8 mouse cellular contexts compared by ENCODE assay signal in the genomic region with DNA sequence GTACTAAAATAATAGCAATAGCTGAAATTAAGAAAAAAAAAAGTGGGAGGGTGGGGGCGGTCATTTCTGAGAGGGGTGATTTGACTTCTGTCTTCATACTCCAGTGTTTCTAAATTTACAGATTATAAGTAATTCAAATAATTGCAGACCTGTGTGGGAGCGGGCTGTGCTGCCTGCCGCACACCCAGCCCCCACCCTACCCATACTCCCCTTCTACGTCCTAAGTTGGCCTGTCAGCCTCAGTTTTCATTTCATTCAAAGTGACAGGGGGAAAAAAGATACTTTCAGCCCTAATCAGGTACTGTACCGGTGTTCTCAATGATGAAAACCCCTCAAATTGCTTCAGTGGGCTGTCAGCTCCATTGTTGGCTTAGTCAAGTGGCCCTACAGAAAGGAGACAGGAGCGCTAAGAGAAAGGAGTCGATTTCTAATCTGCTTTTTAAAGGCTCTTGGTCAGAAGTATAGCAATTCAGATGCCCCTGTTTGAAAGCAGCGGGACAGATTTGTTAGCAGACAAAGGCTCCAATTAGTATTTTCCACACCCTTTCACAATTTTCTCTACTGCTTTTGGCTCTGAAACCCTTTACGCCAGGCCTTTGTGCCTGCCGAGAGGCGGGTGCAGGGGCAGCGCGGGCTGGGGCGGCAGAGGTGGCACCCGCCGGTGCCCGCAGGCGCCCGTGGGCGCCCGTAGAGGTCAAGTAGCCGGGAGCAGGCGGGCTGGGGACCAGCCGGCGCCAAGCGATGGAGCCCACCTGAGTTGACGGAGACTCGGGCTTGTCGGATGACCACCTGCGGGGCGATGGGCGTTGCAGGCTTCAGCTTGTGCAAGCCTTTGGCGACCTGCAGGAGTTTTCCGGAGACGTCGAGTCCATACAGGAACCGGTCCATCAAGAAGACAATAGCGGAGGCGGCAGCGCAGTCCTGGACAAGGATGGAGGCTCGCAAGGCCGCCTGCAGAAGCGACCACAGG.
A peak's percentile ranks its signal among the peaks of the same experiment; 100 is the strongest.
DNase-seq lines count a peak whose midpoint lies in the region; ATAC-seq and TF ChIP-seq lines count a peak whose summit lies in the region.

No protein-coding gene starts in this region.

- intact Hi-C loops in heart, adult 2 months (cut with DNase I): no loop called here

- no peak overlapping the region for H3K27ac ChIP-seq in heart, embryonic 11.5 days (ENCODE audit: low read depth, low read length)
- H3K27ac ChIP-seq in heart, adult 2 months: no peak overlapping the region
- no peak overlapping the region for H3K27ac ChIP-seq in embryonic facial prominence, embryonic 14.5 days (replicated peaks; ENCODE audit: low read depth, low read length)
- H3K27ac ChIP-seq in limb, embryonic 12.5 days: no peak overlapping the region

- no peaks in the 10 kb centered on the region for H3K79me2 ChIP-seq in heart, adult 2 months (replicated peaks; ENCODE audit: control insufficient read depth, insufficient read depth, low read length)

- peak overlapping the region; percentile 30 for H3K4me3 ChIP-seq in heart, embryonic 11.5 days (ENCODE audit: low read depth, low read length)
- H3K4me3 ChIP-seq in heart, adult 2 months: no peak overlapping the region
- peak overlapping the region; percentile 79 for H3K4me3 ChIP-seq in E14TG2a.4 (replicated peaks; ENCODE audit: low read length)
- H3K4me3 ChIP-seq in embryonic facial prominence, embryonic 14.5 days (ENCODE audit: low read depth, low read length): peak overlapping the region; percentile 32
- peak overlapping the region; percentile 39 for H3K4me3 ChIP-seq in limb, embryonic 12.5 days (replicated peaks)

- H3K27me3 ChIP-seq in heart, embryonic 11.5 days (ENCODE audit: control insufficient read depth, insufficient read depth, low read length): peaks cover 29% of the 10 kb centered on the region
- peaks cover 2% of the 10 kb centered on the region; the same call in 1 of the 2 replicates for H3K27me3 ChIP-seq in heart, adult 2 months (ENCODE audit: control insufficient read depth, insufficient read depth, low read length)
- H3K27me3 ChIP-seq in E14TG2a.4 (ENCODE audit: insufficient read depth, low read length): peaks cover 29% of the 10 kb centered on the region
- H3K27me3 ChIP-seq in embryonic facial prominence, embryonic 14.5 days (replicated peaks; ENCODE audit: control insufficient read depth, insufficient read depth, low read length): peaks cover 31% of the 10 kb centered on the region
- peaks cover 37% of the 10 kb centered on the region for H3K27me3 ChIP-seq in limb, embryonic 12.5 days

- WGBS in heart, embryonic 11.5 days (ENCODE audit: insufficient replicate concordance): 11% methylated on average over 43 of the region's 43 CpGs
- WGBS in heart, adult 2 months: 38% methylated on average over 43 of the region's 43 CpGs
- WGBS in embryonic facial prominence, embryonic 14.5 days: 11% methylated on average over 43 of the region's 43 CpGs
- WGBS in limb, embryonic 12.5 days: 11% methylated on average over 43 of the region's 43 CpGs

- no peak for TF ChIP-seq POLR2A in heart, adult 2 months (IDR thresholded peaks at IDR 0.05; ENCODE audit: insufficient read depth, low read depth, low read length)

- H3K9me3 ChIP-seq in heart, embryonic 11.5 days (replicated peaks; ENCODE audit: control insufficient read depth, low read length): no peaks in the 10 kb centered on the region
- H3K9me3 ChIP-seq in E14TG2a.4 (ENCODE audit: low read length): no peaks in the 10 kb centered on the region
- H3K9me3 ChIP-seq in embryonic facial prominence, embryonic 14.5 days (ENCODE audit: control insufficient read depth, low read length): no peaks in the 10 kb centered on the region
- H3K9me3 ChIP-seq in limb, embryonic 12.5 days: no peaks in the 10 kb centered on the region

- no peak for TF ChIP-seq CTCF in heart, adult 2 months (IDR thresholded peaks at IDR 0.05)
- TF ChIP-seq CTCF in E14TG2a.4 (conservative IDR thresholded peaks at IDR 0.05; ENCODE audit: low read length): no peak

- no peak for ATAC-seq in heart, embryonic 11.5 days (replicated peaks; ENCODE audit: insufficient number of reproducible peaks, low FRiP score, low TSS enrichment)
- peak; percentile 43; the same call in 1 of the 2 replicates for ATAC-seq in embryonic facial prominence, embryonic 14.5 days (ENCODE audit: low read depth)
- ATAC-seq in limb, embryonic 12.5 days (ENCODE audit: insufficient number of reproducible peaks, insufficient read depth, low FRiP score, low TSS enrichment, low read depth): no peak

- no peak overlapping the region; the same call in 1 of the 2 replicates for H3K9ac ChIP-seq in heart, embryonic 11.5 days (ENCODE audit: low read depth, low read length)
- H3K9ac ChIP-seq in heart, adult 2 months (ENCODE audit: low read depth, low read length): no peak overlapping the region
- peak overlapping the region; percentile 46; the same call in 1 of the 2 replicates for H3K9ac ChIP-seq in embryonic facial prominence, embryonic 14.5 days (ENCODE audit: low read depth, low read length)
- H3K9ac ChIP-seq in limb, embryonic 12.5 days (replicated peaks): peak overlapping the region; percentile 46; the same call in 1 of the 2 replicates

- 0 out of 2 replicates have a peak, but pooled peaks cover 4% of the 10 kb centered on the region for H3K4me1 ChIP-seq in heart, embryonic 11.5 days (ENCODE audit: control insufficient read depth, insufficient read depth, low read length)
- no peaks in the 10 kb centered on the region for H3K4me1 ChIP-seq in heart, adult 2 months (ENCODE audit: control insufficient read depth, insufficient read depth, low read length)
- peaks cover 15% of the 10 kb centered on the region for H3K4me1 ChIP-seq in E14TG2a.4 (replicated peaks; ENCODE audit: low read depth, low read length)
- peaks cover 8% of the 10 kb centered on the region; the same call in 1 of the 2 replicates for H3K4me1 ChIP-seq in embryonic facial prominence, embryonic 14.5 days (ENCODE audit: control insufficient read depth, insufficient read depth, low read length)
- peaks cover 9% of the 10 kb centered on the region; the same call in 1 of the 2 replicates for H3K4me1 ChIP-seq in limb, embryonic 12.5 days (replicated peaks)

- DNase-seq in heart, adult 2 months: no peak
- DNase-seq in embryonic facial prominence, embryonic 14.5 days (ENCODE audit: low spot score): peak; percentile 36
- DNase-seq in frontal cortex, postnatal 36 days (ENCODE audit: low spot score in 2 of 2): no peak
- DNase-seq in right cerebral cortex, postnatal 36 days (ENCODE audit: low spot score in 2 of 2): no peak
- DNase-seq in testis, postnatal 14 days (ENCODE audit: low spot score): no peak

- TF ChIP-seq EP300 in heart, adult 2 months (IDR thresholded peaks at IDR 0.05; ENCODE audit: insufficient read depth, low read depth, low read length): no peak

- H3K36me3 ChIP-seq in heart, embryonic 11.5 days (ENCODE audit: control insufficient read depth, insufficient read depth, low read length): no peaks in the 10 kb centered on the region
- no peaks in the 10 kb centered on the region for H3K36me3 ChIP-seq in heart, adult 2 months (ENCODE audit: control insufficient read depth, insufficient read depth, low read length)
- no peaks in the 10 kb centered on the region for H3K36me3 ChIP-seq in E14TG2a.4 (ENCODE audit: insufficient read depth, low read length)
- H3K36me3 ChIP-seq in embryonic facial prominence, embryonic 14.5 days (ENCODE audit: control insufficient read depth, insufficient read depth, low read length): no peaks in the 10 kb centered on the region
- no peaks in the 10 kb centered on the region for H3K36me3 ChIP-seq in limb, embryonic 12.5 days

- peak overlapping the region; percentile 62 for H3K4me2 ChIP-seq in heart, embryonic 11.5 days
- peak overlapping the region; percentile 55 for H3K4me2 ChIP-seq in embryonic facial prominence, embryonic 14.5 days (ENCODE audit: low read depth, low read length)
- peak overlapping the region; percentile 74 for H3K4me2 ChIP-seq in limb, embryonic 12.5 days

Comparison
In these comparisons a context has a peak if more than half of its experiments do, and no peak if none do; other contexts are left out.
1. H3K9ac ChIP-seq: peak in embryonic facial prominence, embryonic 14.5 days (single experiment) and limb, embryonic 12.5 days (single experiment); none in heart, embryonic 11.5 days (single experiment) and heart, adult 2 months (single experiment).
2. Peak in every context shown above with its lines, with median percentiles within 50 percentile points of each other: H3K4me2 ChIP-seq.